Mouse (Mus musculus) cerebellum, adult 9-10 months (tissue): ENCODE results near the gene Kcnab1.

Source experiments
- DNase-seq: peaks from one replicate; pipeline ENCODE4 v3.0.0; 2022

The Kcnab1 gene

GRCm38 (mm10) chr3:65317876-65318537 lies 208.8 kb downstream of the Kcnab1 start:
- DNase-seq: no peak

DNA sequence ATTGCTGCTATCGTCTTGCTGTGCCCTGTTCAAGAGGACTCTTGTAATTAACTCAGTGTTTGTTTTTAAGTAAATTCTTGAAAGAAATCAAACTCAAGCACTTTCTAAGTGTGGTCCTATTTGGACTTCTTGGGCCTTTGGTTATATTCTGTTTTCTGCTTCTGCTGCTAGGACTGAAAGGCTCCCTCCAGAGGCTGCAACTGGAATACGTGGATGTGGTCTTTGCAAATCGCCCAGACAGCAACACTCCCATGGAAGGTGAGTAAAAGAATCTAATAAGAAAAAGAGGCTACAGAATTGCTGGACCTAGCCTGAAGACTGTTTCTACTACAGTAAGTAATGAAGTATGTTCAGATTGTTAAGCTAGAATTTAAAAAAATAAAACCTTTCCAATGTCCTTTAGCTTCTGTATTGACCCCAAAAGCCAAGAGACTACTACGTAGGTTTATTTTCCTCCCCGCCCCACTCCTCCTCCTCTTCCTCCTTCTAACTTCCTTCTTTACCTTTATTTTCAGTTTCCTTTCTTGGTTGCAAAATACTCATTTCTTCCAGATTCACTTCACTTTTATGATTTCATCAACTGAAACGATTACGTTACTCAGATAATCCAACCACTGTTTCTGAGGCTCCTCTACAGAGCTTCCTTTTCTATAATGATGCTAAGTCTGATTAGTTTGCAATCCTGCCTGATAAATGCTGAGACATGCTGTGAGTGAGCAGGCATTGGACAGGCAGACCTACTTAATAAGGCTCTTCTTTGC lies 210.2 kb downstream of the Kcnab1 start:
- peak; percentile 38 for DNase-seq

DNA sequence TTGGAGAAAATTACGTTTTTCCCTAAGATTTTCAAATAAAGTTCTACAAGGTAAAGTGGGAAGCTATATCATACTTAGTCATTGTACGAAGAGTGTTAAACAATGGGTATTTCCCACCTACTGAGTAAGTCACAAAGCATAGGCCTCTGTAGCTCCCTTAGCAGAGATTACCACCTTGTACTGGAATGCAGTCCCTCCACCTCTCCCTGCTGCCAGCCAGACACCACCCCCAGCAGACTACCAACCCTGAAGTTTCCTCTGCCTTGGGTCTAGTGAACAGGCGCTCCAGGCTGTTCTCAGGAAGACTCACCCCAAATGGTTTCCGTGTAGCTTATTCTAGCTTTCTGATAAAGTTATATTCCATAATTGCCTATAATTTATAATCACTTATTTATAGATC lies 211.8 kb downstream of the Kcnab1 start:
- no peak for DNase-seq

DNA sequence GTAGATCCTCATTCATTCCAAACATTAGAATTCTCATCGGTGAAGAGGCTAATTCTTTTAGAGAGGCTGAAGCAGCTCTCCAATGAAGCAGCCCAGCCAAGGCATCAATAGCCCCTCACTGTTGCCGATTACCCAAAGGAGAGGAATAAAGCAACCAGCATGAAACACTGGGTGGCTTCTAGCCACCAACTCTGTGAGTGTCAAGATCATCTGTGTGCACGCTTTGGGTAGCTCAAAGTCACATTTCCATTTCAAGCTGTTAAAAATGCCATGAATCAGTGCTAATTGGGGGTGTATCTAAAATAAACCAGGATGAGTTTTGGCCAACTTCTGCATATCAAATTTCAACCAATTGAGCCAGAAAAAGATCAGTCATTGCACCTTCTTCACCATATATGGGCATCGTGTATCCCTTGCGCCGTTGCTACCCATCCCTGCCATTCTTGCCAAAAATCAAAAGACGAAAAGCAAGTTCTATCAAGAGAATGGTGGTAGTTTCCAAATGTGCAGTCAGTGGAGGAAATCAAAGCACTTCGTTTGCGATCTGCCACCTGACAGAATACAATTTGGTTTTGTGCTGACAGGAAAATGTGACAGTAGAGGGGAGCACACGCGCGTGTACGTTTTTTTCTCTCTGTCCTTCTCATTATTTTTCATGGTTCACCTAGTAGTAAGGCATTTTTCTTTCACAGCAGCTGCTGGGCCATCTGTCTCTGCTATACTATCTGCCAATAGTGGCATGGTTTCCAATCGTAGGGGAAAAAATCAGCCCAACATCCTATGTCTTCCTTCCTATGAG lies 213.0 kb downstream of the Kcnab1 start:
- DNase-seq: peak; percentile 78

GRCm38 (mm10) chr3:65325254-65325653 lies 216.1 kb downstream of the Kcnab1 start:
- no peak for DNase-seq

- no peak for DNase-seq
These were observed 219.6 kb downstream of the Kcnab1 start for GRCm38 (mm10) chr3:65328814-65329213.

DNA sequence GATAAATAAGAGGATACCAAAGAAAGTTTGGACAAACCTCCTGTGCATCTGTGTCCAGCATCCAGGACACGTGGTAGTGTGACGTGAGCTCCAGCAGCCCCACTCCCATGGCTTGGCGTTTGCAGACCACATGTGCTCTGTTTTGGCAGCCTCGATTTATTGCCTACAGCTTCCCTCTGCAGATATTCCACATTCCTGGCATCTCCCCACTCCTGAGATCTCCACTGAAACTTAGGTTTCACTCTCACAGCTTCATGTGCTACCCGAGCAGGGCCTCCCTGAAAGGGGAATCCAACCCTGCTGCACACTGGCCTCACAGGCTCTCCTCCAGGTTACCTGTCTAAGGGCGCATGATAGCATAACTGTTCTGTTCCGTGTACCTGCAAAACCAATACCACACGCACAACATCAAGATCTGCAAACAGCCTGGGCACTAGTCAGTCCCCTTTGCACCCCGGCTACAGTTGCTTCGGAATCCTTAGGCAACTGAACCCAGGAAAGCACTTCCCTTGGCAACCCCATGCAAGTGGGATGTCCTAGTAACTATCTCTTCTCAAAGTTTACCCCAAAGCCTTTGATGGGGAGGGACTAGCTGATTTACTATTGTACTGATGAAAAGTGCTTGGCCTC lies 228.8 kb downstream of the Kcnab1 start:
- no peak for DNase-seq

DNA sequence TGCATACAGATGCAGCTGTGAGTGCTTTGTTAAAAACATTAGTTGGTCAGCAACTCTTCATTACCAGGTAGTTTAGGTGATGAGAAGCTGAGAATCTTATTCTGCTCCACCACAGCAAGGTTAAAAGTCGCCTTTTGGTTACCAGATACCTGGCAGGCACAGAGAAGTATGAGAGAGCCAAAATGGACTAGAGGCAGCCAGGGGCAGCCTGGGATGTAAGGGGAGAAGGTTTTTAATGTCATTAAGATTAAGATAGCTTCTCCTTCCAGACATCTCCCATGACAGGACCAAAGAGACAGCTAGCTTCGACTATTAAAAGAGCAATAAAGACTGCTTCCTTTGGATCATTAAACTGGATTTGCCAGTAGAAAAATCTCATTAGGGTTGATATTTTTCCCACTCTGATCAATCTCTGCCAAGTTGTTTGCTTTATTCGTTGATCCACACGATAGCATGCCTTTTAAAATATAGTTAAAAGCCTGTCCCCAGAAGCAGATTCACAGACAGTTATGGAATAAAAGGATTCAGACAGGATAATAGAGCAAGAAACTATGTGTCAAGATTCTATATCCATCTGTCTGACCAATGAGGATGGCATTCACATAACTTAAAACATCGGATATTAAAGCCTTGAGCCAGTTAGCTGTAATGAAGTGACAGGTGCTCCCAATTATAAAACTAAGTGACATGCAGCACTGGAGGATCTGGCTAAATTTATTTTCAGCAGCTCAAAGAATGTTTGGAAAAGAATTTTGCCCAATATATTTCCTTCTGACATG lies 231.2 kb downstream of the Kcnab1 start:
- DNase-seq: no peak

DNA sequence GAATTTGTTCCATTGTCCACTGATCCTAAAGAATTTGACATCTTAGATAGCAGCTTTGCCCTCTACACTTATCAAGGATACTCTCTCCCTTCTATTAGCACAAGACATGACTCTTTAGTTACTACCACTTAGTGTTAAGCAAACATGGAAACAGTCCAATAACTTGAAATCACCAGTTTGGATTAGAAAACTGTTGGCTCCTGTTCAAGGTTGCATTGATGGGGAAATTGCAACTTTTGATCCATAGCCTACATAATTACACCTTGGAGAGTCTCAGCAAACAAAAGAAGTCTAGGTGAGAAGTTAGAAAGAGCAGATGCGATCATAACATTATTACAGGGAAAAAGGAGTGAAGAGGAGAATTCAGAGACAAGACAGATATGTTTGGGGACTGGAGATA lies 237.0 kb downstream of the Kcnab1 start:
- DNase-seq: no peak

- DNase-seq: peak; percentile 57
These were observed 243.3 kb downstream of the Kcnab1 start for GRCm38 (mm10) chr3:65352278-65353127.

DNA sequence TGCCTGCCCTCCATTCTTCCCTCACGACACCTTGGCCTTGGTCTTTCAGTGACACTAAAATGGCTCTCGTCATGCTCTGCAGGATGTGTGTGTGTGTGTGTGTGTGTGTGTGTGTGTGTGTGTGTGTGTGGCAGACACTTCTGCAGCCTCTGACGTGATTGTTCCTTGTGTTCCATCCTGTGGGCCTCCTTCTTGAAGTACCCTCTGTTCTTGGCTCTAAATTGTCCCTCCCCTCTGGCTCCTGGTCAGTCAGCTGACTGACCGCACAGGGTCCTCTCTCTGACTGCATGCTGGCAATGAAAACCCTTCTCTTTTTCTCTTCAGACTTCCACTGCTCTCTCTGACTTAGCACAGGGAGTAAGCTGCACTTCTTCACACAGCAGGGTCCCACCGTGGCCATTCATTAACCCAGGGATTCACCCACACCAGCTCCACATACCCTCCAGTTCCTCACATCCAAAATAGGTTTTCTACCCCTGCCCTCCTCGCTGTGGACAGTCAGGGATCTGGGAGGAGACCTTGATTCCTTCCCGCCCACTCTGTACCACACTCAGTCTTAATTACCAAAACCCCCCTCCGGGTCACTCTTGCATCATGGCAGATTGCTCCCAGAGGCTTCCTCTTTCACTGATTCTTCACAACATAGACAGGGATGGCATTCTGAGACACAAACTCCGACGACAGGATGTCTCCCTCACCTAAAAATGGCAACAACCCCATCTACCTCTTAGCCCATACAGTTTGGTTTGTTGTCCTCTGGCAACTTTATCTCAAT lies 244.3 kb downstream of the Kcnab1 start:
- no peak for DNase-seq

DNA sequence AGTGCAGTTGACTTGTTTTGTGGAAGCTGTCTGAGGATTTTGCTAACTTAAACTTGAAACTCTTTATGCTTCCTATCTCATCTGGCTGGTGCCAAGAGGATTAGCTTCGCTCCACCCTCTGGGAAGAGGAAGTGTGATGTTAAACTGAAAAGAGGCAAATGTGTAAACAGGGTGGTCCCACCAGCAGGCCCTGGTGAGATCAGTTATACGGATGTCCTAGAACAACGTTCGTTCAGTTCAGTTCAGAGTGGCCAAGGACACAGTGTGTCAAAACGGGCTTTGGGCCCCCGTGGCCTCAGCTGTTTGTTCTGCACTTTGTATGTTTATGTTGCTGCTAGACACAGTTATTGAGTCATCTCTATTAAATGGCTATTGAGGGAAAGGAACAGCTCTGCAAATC lies 246.3 kb downstream of the Kcnab1 start:
- DNase-seq: no peak

DNA sequence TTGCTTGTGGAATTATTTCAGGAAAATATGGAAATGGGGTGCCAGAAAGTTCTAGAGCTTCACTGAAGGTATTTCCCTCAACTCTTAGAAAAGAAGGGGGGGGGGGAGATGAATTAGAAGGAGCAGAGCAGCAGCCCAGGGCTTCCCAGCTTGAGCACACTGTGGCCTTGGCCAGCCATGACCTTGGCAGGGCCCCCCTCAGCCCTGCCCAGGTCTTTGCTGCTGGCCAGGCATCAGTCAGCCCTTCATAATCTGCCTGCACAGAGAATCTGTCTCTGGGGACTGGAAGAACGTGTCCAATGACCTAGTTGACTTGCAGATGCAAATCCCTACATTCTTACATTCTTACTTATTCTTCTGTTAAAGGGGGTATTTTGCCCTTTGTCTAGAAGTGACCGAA lies 249.1 kb downstream of the Kcnab1 start:
- DNase-seq: no peak

GRCm38 (mm10) chr3:65358841-65359240 lies 249.7 kb downstream of the Kcnab1 start:
- no peak for DNase-seq

DNA sequence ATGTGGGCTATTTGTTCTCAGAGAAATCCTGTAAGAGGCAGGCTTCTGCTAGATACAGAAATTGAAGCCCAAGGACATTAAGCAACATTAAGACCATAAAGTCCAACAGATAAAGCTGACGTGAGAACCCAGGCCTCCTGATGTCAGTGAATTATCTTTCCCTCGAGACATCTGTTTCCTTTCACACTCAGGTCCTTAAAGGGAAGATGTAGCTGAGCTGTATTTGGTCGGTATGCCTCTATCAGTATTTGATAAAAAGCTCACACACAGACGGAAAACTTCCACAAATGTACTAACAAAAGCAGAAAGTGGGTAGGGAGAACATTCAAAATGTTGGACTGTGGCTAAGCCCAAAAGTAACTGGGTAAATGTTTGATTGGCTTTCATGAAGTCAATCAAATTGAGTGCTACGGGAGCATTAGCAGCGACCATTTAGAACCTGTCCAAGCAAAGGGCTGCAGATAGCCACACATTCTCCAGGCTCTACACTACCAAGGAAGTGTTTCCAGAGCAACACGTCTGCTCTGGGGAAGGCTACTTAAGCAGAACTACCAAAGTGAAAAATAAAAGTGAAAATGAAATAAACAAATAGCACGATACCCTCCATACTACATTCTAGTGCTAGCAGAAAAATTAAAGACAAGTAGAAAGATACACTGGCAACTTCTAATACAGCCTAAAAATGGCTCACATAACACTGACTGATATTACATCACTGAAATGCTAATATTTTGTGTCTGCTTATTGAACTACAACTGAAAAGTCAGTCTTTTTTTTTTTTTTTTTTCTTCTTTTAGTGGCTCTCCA lies 251.2 kb downstream of the Kcnab1 start:
- no peak for DNase-seq

DNA sequence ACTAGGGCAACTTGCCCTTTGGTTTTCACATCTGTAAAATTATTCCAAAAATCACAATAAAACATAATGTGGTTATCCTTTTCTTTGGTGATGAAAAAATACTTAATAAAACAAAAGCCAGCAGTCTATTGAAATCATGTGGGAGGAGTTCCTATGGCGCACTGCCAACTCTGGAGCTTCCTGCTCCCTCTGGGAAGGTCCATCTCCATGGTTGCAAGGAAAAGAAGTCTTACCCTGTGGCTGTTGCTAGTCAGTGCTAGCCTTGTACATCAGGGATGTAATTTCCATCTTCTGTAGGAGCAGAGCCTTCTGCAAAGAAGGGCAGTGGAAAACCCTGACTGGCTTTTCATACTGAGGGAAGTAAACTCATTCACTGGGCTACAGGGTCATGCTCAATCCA lies 254.3 kb downstream of the Kcnab1 start:
- DNase-seq: no peak

- no peak for DNase-seq
These were observed 256.0 kb downstream of the Kcnab1 start for GRCm38 (mm10) chr3:65365184-65365583.

DNA sequence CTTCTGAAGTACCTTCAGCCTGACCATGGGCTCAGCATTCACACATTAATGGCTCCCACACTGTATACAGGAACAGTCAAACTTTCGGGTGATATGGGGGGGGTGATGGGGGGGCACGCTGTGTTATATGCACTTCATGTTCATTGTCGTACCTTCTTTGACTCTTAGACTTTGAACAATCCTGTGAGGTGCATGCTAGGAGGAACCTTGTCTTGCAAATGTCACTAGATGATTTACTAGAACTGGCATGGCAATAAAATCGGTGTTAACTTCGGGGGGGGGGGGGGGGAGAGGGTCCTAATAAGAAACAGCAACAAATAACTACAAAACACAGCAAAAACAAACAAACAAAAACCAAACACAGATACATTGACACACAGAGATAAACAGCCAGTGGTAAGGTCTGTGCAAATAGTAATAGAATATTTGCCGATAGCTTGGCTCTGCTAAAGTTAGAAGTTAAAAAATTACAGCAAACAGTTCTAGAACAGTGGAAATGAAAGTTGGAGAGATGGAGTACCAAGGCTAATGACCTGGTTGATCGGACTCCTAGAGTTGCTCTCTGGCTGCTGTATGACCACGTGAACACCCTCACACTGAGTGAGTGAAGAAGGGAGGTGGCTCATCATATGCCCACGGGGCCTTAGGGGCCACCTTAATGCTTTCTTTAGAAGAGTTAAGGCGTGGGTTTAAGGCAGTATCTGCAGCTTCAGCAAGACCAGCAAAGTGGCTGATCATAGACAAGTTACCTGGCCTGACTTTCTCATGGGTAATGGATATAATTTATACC lies 256.9 kb downstream of the Kcnab1 start:
- DNase-seq: no peak

DNA sequence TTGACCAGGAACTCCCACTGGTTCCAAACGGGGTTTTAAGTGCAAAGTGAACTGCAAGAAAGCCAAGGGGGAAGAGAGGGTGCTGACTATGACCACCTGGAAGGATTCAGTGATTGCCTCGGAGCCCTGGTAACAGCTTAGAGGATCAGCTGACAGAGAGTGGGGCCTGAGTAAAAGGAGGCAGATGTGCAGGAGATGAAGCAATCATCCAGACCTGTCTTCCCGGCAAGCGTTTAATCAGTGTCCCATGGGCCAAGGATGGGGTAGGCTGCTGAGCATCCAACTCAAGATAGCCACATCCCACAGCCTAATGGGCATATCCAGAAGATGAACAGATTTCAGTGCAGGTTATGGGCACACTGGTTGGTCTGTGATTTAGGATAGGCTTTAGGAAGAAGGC lies 258.8 kb downstream of the Kcnab1 start:
- no peak for DNase-seq
